Mouse (Mus musculus) spleen, adult 2 months (tissue): ENCODE data around the gene Casp4. TPM values are rescaled to one million over a fixed set of nuclear protein-coding genes. Genes with fewer than 3 reads are reported as not detected.

Experiments used
- DNase-seq, 2 experiments: peaks; one replicate each; pipeline versions ENCODE4 v3.0.0 to v3.0.0-alpha.2; 2012 to 2021; ENCODE audit warnings: low spot score in 2 of 2, low read depth in 1 of 2
- H3K27ac ChIP-seq: fragments of 200-500 bp; 2 replicates; pipeline ENCODE4 v1.5.1; 2012; ENCODE audit warnings: low read length, inconsistent platforms; ENCODE audit not compliant: insufficient read depth
- H3K27me3 ChIP-seq: fragments of 200-500 bp; 2 replicates; pipeline ENCODE4 v1.6.1; 2012; ENCODE audit warnings: mild to moderate bottlenecking, moderate library complexity, low read length, inconsistent platforms; ENCODE audit not compliant: control insufficient read depth, insufficient read depth
- H3K36me3 ChIP-seq: fragments of 200-500 bp; 2 replicates; pipeline ENCODE4 v1.6.1; 2012; ENCODE audit warnings: mild to moderate bottlenecking, low read length, inconsistent platforms; ENCODE audit not compliant: control insufficient read depth, insufficient read depth
- H3K4me1 ChIP-seq: fragments of 200-500 bp; 2 replicates; pipeline ENCODE4 v1.6.1; 2011; ENCODE audit warnings: inconsistent platforms; ENCODE audit not compliant: control insufficient read depth, insufficient read depth, insufficient read length
- H3K4me3 ChIP-seq: fragments of 200-500 bp; 2 replicates; pipeline ENCODE4 v1.5.1; 2011; ENCODE audit warnings: mild to moderate bottlenecking, inconsistent platforms; ENCODE audit not compliant: insufficient read depth, insufficient read length; ENCODE audit errors: extremely low read depth
- CTCF ChIP-seq: fragments of 200-500 bp; IDR thresholded peaks from 2 replicates; pipeline ENCODE4 v1.5.1; 2011; ENCODE audit warnings: mild to moderate bottlenecking, inconsistent platforms; ENCODE audit not compliant: insufficient read depth, insufficient read length, insufficient replicate concordance; ENCODE audit errors: extremely low read depth
- POLR2A ChIP-seq: fragments of 200-500 bp; IDR thresholded peaks from 2 replicates; pipeline ENCODE4 v1.6.1; 2011; ENCODE audit warnings: low read depth, low read length, inconsistent platforms
- WGBS: fragments of 180-500 bp; shearing (Covaris S2); methylation state at CpG from one replicate; pipeline ENCODE4 v1.1.7; 2018; 5-methylcytosine and 5-hydroxymethylcytosine counted together
- polyA plus RNA-seq: library from polyadenylated mRNA; depleted of rRNA; stranded (reverse); fragments of >200 nt; gene quantifications from 2 replicates; pipeline ENCODE4 v1.2.3, GENCODE M21; 2012

Casp4 gene
- polyA plus RNA-seq, 1 experiment: 4.1 TPM

GRCm38 (mm10) chr9:5332441-5332840 lies 23.8 kb downstream of the Casp4 start:
- H3K27me3 ChIP-seq: no peaks in the 10 kb centered on the region
- no peak for TF ChIP-seq POLR2A
- TF ChIP-seq CTCF: no peak
- no peaks in the 10 kb centered on the region for H3K36me3 ChIP-seq
- H3K27ac ChIP-seq: no peak overlapping the region
- DNase-seq: no peak
- no peak overlapping the region for H3K4me3 ChIP-seq
- no peaks in the 10 kb centered on the region for H3K4me1 ChIP-seq

DNA sequence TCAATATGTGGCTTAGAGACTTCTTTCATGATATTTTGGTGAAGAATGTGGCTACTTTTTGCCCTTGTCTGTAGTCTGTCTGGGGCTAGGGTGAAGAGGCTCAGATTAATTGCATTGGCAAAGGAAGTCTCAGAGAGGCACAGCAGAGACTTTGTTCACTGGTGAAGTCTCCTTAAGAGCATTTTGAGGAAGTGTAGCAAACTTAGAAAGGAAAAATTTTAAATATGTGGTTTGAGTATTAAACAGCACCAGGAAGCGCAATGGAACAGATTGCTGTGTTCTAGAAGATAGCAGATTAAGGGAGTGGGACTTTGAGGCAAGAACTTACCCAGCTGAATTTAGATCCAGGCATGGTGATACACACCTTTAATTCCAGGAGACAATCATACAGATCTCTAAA lies 24.8 kb downstream of the Casp4 start:
- no peaks in the 10 kb centered on the region for H3K4me1 ChIP-seq
- no peak overlapping the region for H3K4me3 ChIP-seq
- H3K36me3 ChIP-seq: no peaks in the 10 kb centered on the region
- TF ChIP-seq CTCF (no peak), POLR2A (no peak)
- no peak for DNase-seq
- no peaks in the 10 kb centered on the region for H3K27me3 ChIP-seq
- no peak overlapping the region for H3K27ac ChIP-seq
- WGBS: 65% methylated on average over 1 of the region's 1 CpGs

DNA sequence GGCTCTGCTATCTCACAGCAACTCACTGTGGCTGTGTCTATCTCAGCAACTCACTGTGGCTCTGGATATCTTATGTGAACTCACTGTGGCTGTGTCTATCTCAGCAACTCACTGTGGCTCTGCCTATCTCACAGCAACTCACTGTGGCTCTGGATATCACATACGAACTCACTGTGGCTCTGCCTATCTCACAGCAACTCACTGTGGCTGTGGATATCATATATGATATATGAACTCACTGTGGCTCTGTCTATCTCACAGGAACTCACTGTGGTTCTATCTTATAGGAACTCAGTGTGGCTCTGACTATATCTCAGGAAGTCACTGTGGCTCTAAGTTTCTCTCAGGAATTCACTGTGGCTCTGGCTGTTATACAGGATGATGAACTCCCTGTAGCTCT lies 34.5 kb downstream of the Casp4 start:
- 59% methylated on average over 1 of the region's 1 CpGs for WGBS
- Histone ChIP-seq H3K27ac (no peak overlapping the region), H3K27me3 (no peaks in the 10 kb centered on the region), H3K4me1 (no peaks in the 10 kb centered on the region), H3K4me3 (no peak overlapping the region), H3K36me3 (no peaks in the 10 kb centered on the region)
- DNase-seq: no peak
- TF ChIP-seq POLR2A: no peak

GRCm38 (mm10) chr9:5344090-5344489 lies 35.5 kb downstream of the Casp4 start:
- no peak overlapping the region for H3K4me3 ChIP-seq
- TF ChIP-seq CTCF (no peak), POLR2A (no peak)
- DNase-seq: no peak
- no peaks in the 10 kb centered on the region for H3K36me3 ChIP-seq
- 53% methylated on average over 4 of the region's 4 CpGs for WGBS
- H3K27ac ChIP-seq: no peak overlapping the region
- no peaks in the 10 kb centered on the region for H3K4me1 ChIP-seq
- H3K27me3 ChIP-seq: no peaks in the 10 kb centered on the region

- no peak for DNase-seq
- no peaks in the 10 kb centered on the region for H3K4me1 ChIP-seq
- no peaks in the 10 kb centered on the region for H3K27me3 ChIP-seq
- no peak for TF ChIP-seq POLR2A
- TF ChIP-seq CTCF: no peak
- no peak within 1 kb of the TSS for H3K27ac ChIP-seq
- no peak within 1 kb of the TSS for H3K4me3 ChIP-seq
- WGBS: 54% methylated on average over 4 of the region's 4 CpGs
- no peaks in the 10 kb centered on the region for H3K36me3 ChIP-seq
Measured at GRCm38 (mm10) chr9:5345291-5345898, 36.8 kb downstream of the Casp4 start, which contains the start of gene Casp12. TSS of gene Casp12 (plus strand) at chr9:5345430.

DNA sequence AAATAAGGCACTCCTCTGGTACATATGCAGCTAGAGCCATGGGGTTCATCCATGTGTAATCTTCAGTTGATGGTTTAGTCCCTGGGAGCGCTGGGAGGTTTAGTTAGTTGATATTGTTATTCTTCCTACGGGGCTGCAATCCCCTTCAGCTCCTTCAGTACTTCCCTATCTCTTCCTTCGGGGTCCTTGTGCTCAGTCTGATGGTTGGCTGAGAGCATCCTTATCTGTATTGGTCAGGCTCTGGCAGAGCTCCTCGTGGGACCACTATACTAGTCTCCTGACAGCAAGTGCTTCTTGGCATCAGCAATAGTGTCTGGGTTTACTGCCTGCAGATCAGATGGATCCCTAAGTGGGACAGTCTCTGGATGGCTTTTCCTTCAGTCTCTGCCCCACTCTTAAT lies 38.8 kb downstream of the Casp4 start:
- Histone ChIP-seq H3K36me3 (no peaks in the 10 kb centered on the region), H3K27ac (no peak overlapping the region), H3K4me3 (no peak overlapping the region), H3K4me1 (no peaks in the 10 kb centered on the region), H3K27me3 (no peaks in the 10 kb centered on the region)
- DNase-seq: no peak
- 83% methylated on average over 4 of the region's 4 CpGs for WGBS
- TF ChIP-seq POLR2A (no peak), CTCF (no peak)

- Histone ChIP-seq H3K4me1 (no peaks in the 10 kb centered on the region), H3K36me3 (no peaks in the 10 kb centered on the region), H3K4me3 (no peak overlapping the region), H3K27me3 (no peaks in the 10 kb centered on the region), H3K27ac (no peak overlapping the region)
- no peak for DNase-seq
- TF ChIP-seq POLR2A (no peak), CTCF (no peak)
- WGBS: 83% methylated on average over 2 of the region's 2 CpGs
Measured at GRCm38 (mm10) chr9:5353673-5354072, 45.0 kb downstream of the Casp4 start.
